Mouse (Mus musculus) lung, adult 2 months (tissue): Measurements from ENCODE around the gene 4430402I18Rik. TPM values are rescaled to one million over a fixed set of nuclear protein-coding genes. Genes with fewer than 3 reads are reported as not detected.

Experiments
- DNase-seq: peaks from one replicate; pipeline ENCODE4 v3.0.0; 2022
- H3K4me1 ChIP-seq: fragments of 200-500 bp; 2 replicates; pipeline ENCODE4 v1.6.1; 2011; ENCODE audit warnings: low read length; ENCODE audit not compliant: control insufficient read depth, insufficient read depth
- H3K4me3 ChIP-seq: fragments of 200-500 bp; replicated peaks from 2 replicates; pipeline ENCODE3; 2011; ENCODE audit warnings: low read depth, mild to moderate bottlenecking, control low read depth, low read length; ENCODE audit errors: extremely low read depth
- CTCF ChIP-seq: fragments of 200-500 bp; IDR thresholded peaks from 2 replicates; pipeline ENCODE4 v1.5.1; 2011; ENCODE audit warnings: mild to moderate bottlenecking, low read length, control low read depth; ENCODE audit not compliant: insufficient read depth
- POLR2A ChIP-seq: fragments of 200-500 bp; IDR thresholded peaks from 2 replicates; pipeline ENCODE4 v1.6.1; 2011; ENCODE audit warnings: low read depth, mild to moderate bottlenecking, control low read depth, low read length, borderline replicate concordance; ENCODE audit errors: extremely low read depth
- WGBS: fragments of 180-500 bp; shearing (Covaris S2); methylation state at CpG from one replicate; pipeline ENCODE4 v1.1.7; 2018; 5-methylcytosine and 5-hydroxymethylcytosine counted together
- polyA plus RNA-seq: library from polyadenylated mRNA; depleted of rRNA; stranded (reverse); fragments of >200 nt; gene quantifications from 2 replicates; pipeline ENCODE4 v1.2.3, GENCODE M21; 2012

4430402I18Rik gene
- polyA plus RNA-seq, 1 experiment: 3.6 TPM

- H3K4me3 ChIP-seq: no peak overlapping the region
- WGBS: 76% methylated on average over 4 of the region's 4 CpGs
- no peaks in the 10 kb centered on the region for H3K4me1 ChIP-seq
- no peak for TF ChIP-seq CTCF
- DNase-seq: no peak
Measured at GRCm38 (mm10) chr19:28908186-28908585, 59.4 kb downstream of the 4430402I18Rik start.

DNA sequence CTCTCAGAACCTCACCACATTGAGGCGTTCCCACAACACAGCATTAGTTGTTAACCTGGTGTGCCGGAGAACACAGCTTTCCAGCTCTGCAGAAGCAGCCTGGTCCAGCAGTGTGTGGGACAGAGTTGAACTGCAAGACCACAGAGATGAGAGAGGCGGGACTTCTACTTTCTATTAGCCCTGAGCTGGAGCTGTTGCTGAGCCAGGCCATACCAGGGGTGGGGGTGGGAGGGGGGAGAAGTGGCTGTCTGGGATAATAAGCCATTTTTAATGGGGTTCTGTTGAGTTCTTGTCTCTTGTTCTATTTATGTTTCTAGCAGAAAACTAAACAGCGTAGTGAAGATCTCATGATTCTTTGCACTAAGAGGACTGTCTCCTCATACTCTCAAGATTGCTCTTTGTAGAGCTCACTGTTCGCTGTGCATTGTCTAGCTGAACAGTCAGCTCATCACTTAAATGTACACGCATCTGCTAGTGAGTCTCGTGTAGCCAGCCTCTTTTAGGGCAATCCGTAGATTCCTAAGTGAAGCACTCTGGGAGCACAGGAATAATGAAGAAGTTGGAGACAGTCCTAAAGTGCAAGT lies 64.0 kb downstream of the 4430402I18Rik start:
- no peak for DNase-seq
- WGBS: 74% methylated on average over 8 of the region's 8 CpGs
- H3K4me1 ChIP-seq: no peaks in the 10 kb centered on the region
- no peak overlapping the region for H3K4me3 ChIP-seq
- no peak for TF ChIP-seq CTCF

DNA sequence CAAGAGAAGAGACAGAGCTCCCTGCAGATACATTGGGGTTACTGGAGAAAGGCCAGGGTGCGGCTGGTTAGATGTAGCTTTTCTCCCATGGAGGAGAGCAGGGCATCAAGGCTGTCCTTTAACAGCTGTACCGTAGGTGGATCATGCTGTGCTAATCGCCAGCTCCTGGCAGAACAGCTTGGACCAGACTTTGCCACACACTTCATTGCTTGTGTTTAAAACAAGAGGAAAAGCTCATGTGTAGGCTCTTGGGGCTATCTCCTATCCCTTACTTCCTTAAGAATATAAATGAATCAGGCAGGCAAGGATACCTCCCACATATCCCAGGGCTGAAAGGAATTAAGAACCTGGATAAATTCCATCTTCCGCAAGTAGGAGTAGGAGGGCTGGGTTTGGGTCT lies 64.8 kb downstream of the 4430402I18Rik start:
- TF ChIP-seq POLR2A (no peak), CTCF (no peak)
- no peaks in the 10 kb centered on the region for H3K4me1 ChIP-seq
- no peak for DNase-seq
- 91% methylated on average over 4 of the region's 4 CpGs for WGBS
- H3K4me3 ChIP-seq: no peak overlapping the region

DNA sequence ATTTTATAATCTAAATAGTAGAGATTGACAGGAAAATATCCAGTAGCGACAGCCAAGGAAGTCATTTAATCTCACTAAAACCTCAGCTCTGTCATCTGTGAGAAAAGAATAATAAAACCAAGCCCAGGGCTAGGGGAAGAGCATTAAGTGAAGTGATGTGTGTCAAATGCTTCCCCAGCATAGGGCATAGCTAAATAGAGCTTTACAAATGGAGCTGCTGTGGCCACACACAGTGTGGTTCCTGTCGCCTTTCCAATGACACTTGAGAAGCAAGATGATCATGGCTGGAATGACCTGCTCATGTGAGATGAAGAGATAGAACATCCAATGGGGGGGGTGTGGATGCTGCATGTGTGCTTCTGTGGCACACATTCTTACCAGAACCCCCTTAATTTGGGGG lies 65.5 kb downstream of the 4430402I18Rik start:
- no peak for DNase-seq
- no peak for TF ChIP-seq POLR2A
- TF ChIP-seq CTCF: no peak
- no peak overlapping the region for H3K4me3 ChIP-seq
- no peaks in the 10 kb centered on the region for H3K4me1 ChIP-seq
- WGBS: 83% methylated on average over 2 of the region's 2 CpGs

GRCm38 (mm10) chr19:28900771-28901170 lies 66.8 kb downstream of the 4430402I18Rik start:
- no peaks in the 10 kb centered on the region for H3K4me1 ChIP-seq
- DNase-seq: no peak
- 94% methylated on average over 2 of the region's 2 CpGs for WGBS
- no peak overlapping the region for H3K4me3 ChIP-seq
- no peak for TF ChIP-seq POLR2A
- TF ChIP-seq CTCF: no peak

GRCm38 (mm10) chr19:28897497-28897896 lies 70.1 kb downstream of the 4430402I18Rik start:
- no peak for TF ChIP-seq CTCF
- no peak for TF ChIP-seq POLR2A
- WGBS: 79% methylated on average over 9 of the region's 9 CpGs

GRCm38 (mm10) chr19:28896639-28897038 lies 71.0 kb downstream of the 4430402I18Rik start:
- 75% methylated on average over 1 of the region's 1 CpGs for WGBS
- H3K4me3 ChIP-seq: no peak overlapping the region
- TF ChIP-seq POLR2A (no peak), CTCF (no peak)
- H3K4me1 ChIP-seq: no peaks in the 10 kb centered on the region
- no peak for DNase-seq

More at GRCm38 (mm10) chr19:28897497-28897896, 70.1 kb downstream of the 4430402I18Rik start:
- DNase-seq: no peak
- Histone ChIP-seq H3K4me3 (no peak overlapping the region), H3K4me1 (no peaks in the 10 kb centered on the region)

DNA sequence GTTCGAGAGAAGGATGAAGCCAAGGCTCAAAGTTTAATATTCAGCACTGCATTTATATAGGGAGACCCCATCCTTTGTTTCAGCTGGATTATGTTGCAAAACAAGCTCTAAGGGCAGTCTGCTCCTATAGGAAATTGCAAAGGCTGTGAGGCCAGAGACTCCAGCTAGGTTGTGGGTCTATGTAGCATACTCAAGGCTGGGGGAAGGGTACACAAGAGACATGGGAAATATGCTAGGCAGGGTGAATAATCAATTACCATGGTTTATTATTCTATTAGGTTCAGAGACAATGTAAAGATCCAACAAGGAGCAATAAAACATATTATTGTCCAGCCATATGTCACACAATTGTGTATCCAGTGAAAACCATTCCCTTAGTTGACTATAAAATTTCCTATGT lies 75.7 kb downstream of the 4430402I18Rik start:
- TF ChIP-seq POLR2A: no peak
- no peak for TF ChIP-seq CTCF
- H3K4me1 ChIP-seq: peaks cover 7% of the 10 kb centered on the region
- DNase-seq: no peak
- WGBS: 97% methylated on average over 1 of the region's 1 CpGs
- H3K4me3 ChIP-seq: no peak overlapping the region

GRCm38 (mm10) chr19:28891238-28891637 lies 76.4 kb downstream of the 4430402I18Rik start:
- Histone ChIP-seq H3K4me3 (no peak overlapping the region), H3K4me1 (peaks cover 7% of the 10 kb centered on the region)
- TF ChIP-seq CTCF (no peak), POLR2A (no peak)
- no peak for DNase-seq
- WGBS: 82% methylated on average over 5 of the region's 5 CpGs

- Histone ChIP-seq H3K4me3 (no peak overlapping the region), H3K4me1 (peaks cover 7% of the 10 kb centered on the region)
- 55% methylated on average over 3 of the region's 3 CpGs for WGBS
- DNase-seq: no peak
- TF ChIP-seq POLR2A (no peak), CTCF (no peak)
Measured at GRCm38 (mm10) chr19:28889251-28889650, 78.3 kb downstream of the 4430402I18Rik start.

- TF ChIP-seq CTCF: no peak
- no peak for TF ChIP-seq POLR2A
- H3K4me1 ChIP-seq: peaks cover 7% of the 10 kb centered on the region
- WGBS: 35% methylated on average over 1 of the region's 1 CpGs
Measured at GRCm38 (mm10) chr19:28888496-28888895, 79.1 kb downstream of the 4430402I18Rik start.

GRCm38 (mm10) chr19:28883126-28883525 lies 84.5 kb downstream of the 4430402I18Rik start:
- WGBS: 56% methylated on average over 1 of the region's 1 CpGs
- TF ChIP-seq POLR2A: no peak
- peak; percentile 70 for TF ChIP-seq CTCF
- no peak overlapping the region for H3K4me3 ChIP-seq
- H3K4me1 ChIP-seq: peaks cover 4% of the 10 kb centered on the region
- peak; percentile 46 for DNase-seq

More at GRCm38 (mm10) chr19:28888496-28888895, 79.1 kb downstream of the 4430402I18Rik start:
- DNase-seq: no peak
- H3K4me3 ChIP-seq: no peak overlapping the region
